Mouse (Mus musculus) left cerebral cortex, postnatal 4 days (tissue): ENCODE data around the gene Ttc34. TPM values are rescaled to one million over a fixed set of nuclear protein-coding genes. Genes with fewer than 3 reads are reported as not detected.

ENCODE experiments used
- DNase-seq: peaks from one replicate; pipeline ENCODE4 v3.0.0-alpha.2; 2022
- intact Hi-C: fragments of 180-260 bp; cut with DNase I; formaldehyde crosslinking; loops from one replicate; pipeline ENCODE4 v1.15.1; 2025
- total RNA-seq, 2 experiments: library from RNA; stranded (reverse); gene quantifications; 2 replicates each; pipeline ENCODE4 v1.2.3; 2021

Ttc34 gene
- total RNA-seq: 1 to 10 TPM; 2.4 to 2.8 TPM

- peak; percentile 46 for DNase-seq
- intact Hi-C loops: no loop called here
Measured at GRCm38 (mm10) chr4:154837170-154837569, at the start of gene Ttc34. Gene Ttc34, plus strand, starts transcription at chr4:154837459.

- peak; percentile 16 for DNase-seq
- intact Hi-C loops: no loop called here
Measured at GRCm38 (mm10) chr4:154787960-154788702, 49.1 kb upstream of the Ttc34 start.

- DNase-seq: no peak
- intact Hi-C loops: no loop called here
Measured at GRCm38 (mm10) chr4:154791894-154792293, 45.4 kb upstream of the Ttc34 start.

- intact Hi-C loops: no loop called here
- DNase-seq: no peak
Measured at GRCm38 (mm10) chr4:154793499-154793898, 43.8 kb upstream of the Ttc34 start.

GRCm38 (mm10) chr4:154797834-154798233 is 39.4 kb upstream of the Ttc34 start:
- intact Hi-C loops: no loop called here
- peak; percentile 66 for DNase-seq

- intact Hi-C loops: no loop called here
- DNase-seq: no peak
Measured at GRCm38 (mm10) chr4:154800543-154800942, 36.7 kb upstream of the Ttc34 start.

GRCm38 (mm10) chr4:154802210-154802609 is 35.0 kb upstream of the Ttc34 start:
- intact Hi-C loops: no loop called here
- no peak for DNase-seq

- DNase-seq: peak; percentile 62
- intact Hi-C loops: loop anchor here (5.0 to 10.0 kb wide), 2 partner anchors 498 to 661 kb away; partner anchors contain the start of gene Tprgl
Measured at GRCm38 (mm10) chr4:154825662-154826061, 11.6 kb upstream of the Ttc34 start.

- DNase-seq: no peak
- intact Hi-C loops: loop anchor here (5.0 to 10.0 kb wide), 2 partner anchors 499 to 661 kb away; partner anchors contain the start of gene Tprgl
Measured at GRCm38 (mm10) chr4:154826224-154826623, 11.0 kb upstream of the Ttc34 start.

GRCm38 (mm10) chr4:154827181-154827580 is 10.1 kb upstream of the Ttc34 start:
- intact Hi-C loops: loop anchor here (5.0 to 10.0 kb wide), 2 partner anchors 500 to 662 kb away; partner anchors contain the start of gene Tprgl
- peak; percentile 54 for DNase-seq

- DNase-seq: no peak
- intact Hi-C loops: loop anchor here (5.0 to 10.0 kb wide), 2 partner anchors 501 to 663 kb away; partner anchors contain the start of gene Tprgl
Measured at GRCm38 (mm10) chr4:154827861-154828610, 9.2 kb upstream of the Ttc34 start.

- no peak for DNase-seq
- intact Hi-C loops: no loop called here
Measured at GRCm38 (mm10) chr4:154831915-154832573, 5.2 kb upstream of the Ttc34 start.

- no peak for DNase-seq
- intact Hi-C loops: no loop called here
Measured at GRCm38 (mm10) chr4:154836183-154836915, 910 bp upstream of the Ttc34 start.

- intact Hi-C loops: no loop called here
- DNase-seq: no peak
Measured at GRCm38 (mm10) chr4:154838741-154839140, 1.5 kb downstream of the Ttc34 start.

- intact Hi-C loops: no loop called here
Measured at GRCm38 (mm10) chr4:154839406-154839805, 2.1 kb downstream of the Ttc34 start.

GRCm38 (mm10) chr4:154852696-154853095 is 15.4 kb downstream of the Ttc34 start:
- DNase-seq: no peak
- intact Hi-C loops: no loop called here

More at GRCm38 (mm10) chr4:154839406-154839805, 2.1 kb downstream of the Ttc34 start:
- DNase-seq: no peak

GRCm38 (mm10) chr4:154853881-154854280 is 16.6 kb downstream of the Ttc34 start:
- intact Hi-C loops: no loop called here
- DNase-seq: no peak

- intact Hi-C loops: no loop called here
- DNase-seq: no peak
Measured at GRCm38 (mm10) chr4:154854676-154855345, 17.6 kb downstream of the Ttc34 start.

- intact Hi-C loops: no loop called here
- peak; percentile 91 for DNase-seq
Measured at GRCm38 (mm10) chr4:154855721-154856479, 18.6 kb downstream of the Ttc34 start.
